Mouse (Mus musculus): ENCODE measurements around the gene Tnnt3. TPM values are rescaled to one million over a fixed set of nuclear protein-coding genes. Genes with fewer than 3 reads are reported as not detected.
A peak's percentile ranks its signal among the peaks of the same experiment; 100 is the strongest.

Gene Tnnt3
- polyA plus RNA-seq, 2 experiments from 2014 or later = 2.8 to 3.0 TPM

- no peak for ATAC-seq
Observed at GRCm38 (mm10) chr7:142509518-142509917, 10.9 kb downstream of the Tnnt3 start.

- no peak for ATAC-seq
Observed at GRCm38 (mm10) chr7:142510021-142510777, 11.6 kb downstream of the Tnnt3 start.

- no peak for ATAC-seq
Observed at GRCm38 (mm10) chr7:142514048-142514447, 15.4 kb downstream of the Tnnt3 start.

- ATAC-seq = no peak
Observed at GRCm38 (mm10) chr7:142516221-142516978, 17.8 kb downstream of the Tnnt3 start.

- ATAC-seq = no peak
Observed at GRCm38 (mm10) chr7:142517531-142517930, 18.9 kb downstream of the Tnnt3 start.

GRCm38 (mm10) chr7:142520331-142520730 lies 21.7 kb downstream of the Tnnt3 start:
- ATAC-seq = no peak

- ATAC-seq = no peak
Observed at GRCm38 (mm10) chr7:142522352-142522751, 23.7 kb downstream of the Tnnt3 start.

GRCm38 (mm10) chr7:142523200-142523990 lies 24.8 kb downstream of the Tnnt3 start:
- no peak for ATAC-seq

GRCm38 (mm10) chr7:142525342-142526178 lies 26.9 kb downstream of the Tnnt3 start:
- ATAC-seq = no peak

- no peak for ATAC-seq
Observed at GRCm38 (mm10) chr7:142529350-142529749, 30.7 kb downstream of the Tnnt3 start.

GRCm38 (mm10) chr7:142531973-142532521 lies 33.4 kb downstream of the Tnnt3 start:
- ATAC-seq = no peak

- peak; percentile 24 for ATAC-seq
Observed at GRCm38 (mm10) chr7:142532671-142533058, 34.0 kb downstream of the Tnnt3 start, which contains the start of gene Mrpl23. Mrpl23 (plus strand) TSS chr7:142532686.

GRCm38 (mm10) chr7:142533059-142533855 lies 34.6 kb downstream of the Tnnt3 start:
- peak; percentile 81 for ATAC-seq

GRCm38 (mm10) chr7:142535116-142535515 lies 36.5 kb downstream of the Tnnt3 start:
- ATAC-seq = no peak

GRCm38 (mm10) chr7:142535832-142536231 lies 37.2 kb downstream of the Tnnt3 start:
- no peak for ATAC-seq

- ATAC-seq = no peak
Observed at GRCm38 (mm10) chr7:142537181-142537580, 38.5 kb downstream of the Tnnt3 start.

GRCm38 (mm10) chr7:142537879-142538278 lies 39.2 kb downstream of the Tnnt3 start:
- no peak for ATAC-seq

- no peak for ATAC-seq
Observed at GRCm38 (mm10) chr7:142538291-142538690, 39.7 kb downstream of the Tnnt3 start.

GRCm38 (mm10) chr7:142538766-142539165 lies 40.1 kb downstream of the Tnnt3 start:
- no peak for ATAC-seq

- ATAC-seq = no peak
Observed at GRCm38 (mm10) chr7:142539828-142540227, 41.2 kb downstream of the Tnnt3 start.

GRCm38 (mm10) chr7:142542771-142543303 lies 44.2 kb downstream of the Tnnt3 start:
- no peak for ATAC-seq

Measured in activated CD4-positive, CD25-positive, alpha-beta regulatory T cell, adult 4 months (primary cell).